Mouse (Mus musculus) cerebellum, adult 9-10 months (tissue): ENCODE data around the gene Taf10.
"Not testable (repeated sequence)": the region's sequence is repeated elsewhere in the genome, so short reads cannot be mapped to it uniquely, and the experiment has no call there.

Experiments
- DNase-seq: peaks from one replicate; pipeline ENCODE4 v3.0.0; 2022

Taf10 gene

GRCm38 (mm10) chr7:105751491-105752433 is 7.6 kb upstream of the Taf10 start, which contains the start of gene Tpp1:
Gene Tpp1, minus strand, starts transcription at chr7:105752235.
- peak; percentile 99 for DNase-seq

DNA sequence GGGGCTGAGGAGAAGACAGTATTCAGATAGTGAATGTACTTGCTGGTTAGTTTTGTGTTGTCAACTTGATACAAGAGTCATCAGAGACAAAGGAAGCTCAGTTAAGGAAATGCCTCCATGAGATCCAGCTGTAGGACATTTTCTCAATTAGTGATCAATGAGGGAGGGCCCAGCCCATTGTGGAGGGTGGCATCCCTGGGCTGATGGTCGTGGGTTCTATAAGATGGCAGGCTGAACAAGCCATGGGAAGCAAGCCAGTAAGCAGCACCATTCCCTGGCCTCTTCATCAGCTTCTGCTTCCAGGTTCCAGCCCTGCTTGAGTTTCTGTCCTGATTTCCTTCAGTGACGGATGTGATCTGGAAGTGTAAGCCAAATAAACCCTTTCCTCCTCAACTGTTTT is 3.6 kb upstream of the Taf10 start:
- DNase-seq = no peak

- not testable (repeated sequence) for DNase-seq
Measured at GRCm38 (mm10) chr7:105743246-105743925, 775 bp downstream of the Taf10 start.

GRCm38 (mm10) chr7:105742539-105743215 is 1.5 kb downstream of the Taf10 start:
- DNase-seq = not testable (repeated sequence)

- no peak for DNase-seq
Measured at GRCm38 (mm10) chr7:105741978-105742377, 2.2 kb downstream of the Taf10 start.

GRCm38 (mm10) chr7:105740851-105741250 is 3.3 kb downstream of the Taf10 start:
- DNase-seq = no peak

GRCm38 (mm10) chr7:105740089-105740795 is 3.9 kb downstream of the Taf10 start:
- DNase-seq = no peak

DNA sequence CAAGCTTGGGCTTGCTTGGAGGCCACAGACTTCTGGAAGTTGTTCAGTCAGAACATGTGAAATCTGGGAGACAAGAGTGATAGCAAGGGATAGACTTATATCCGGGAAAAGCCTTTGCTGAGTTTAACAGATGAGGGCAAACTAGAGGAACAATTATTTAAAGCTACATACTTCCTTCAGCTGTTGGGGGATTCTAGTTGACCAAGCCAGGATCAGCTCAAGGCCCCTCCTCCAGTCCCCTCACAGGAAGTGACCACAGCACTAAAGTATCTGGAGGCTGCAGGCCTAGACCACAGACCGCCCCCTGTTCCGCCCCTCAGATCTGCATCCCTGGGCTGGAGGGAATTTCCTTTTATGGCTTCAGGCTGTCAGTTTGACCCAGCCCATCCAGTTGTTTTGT is 5.2 kb downstream of the Taf10 start:
- DNase-seq = no peak

GRCm38 (mm10) chr7:105738286-105738685 is 5.9 kb downstream of the Taf10 start:
- no peak for DNase-seq

GRCm38 (mm10) chr7:105737648-105738047 is 6.5 kb downstream of the Taf10 start:
- DNase-seq = peak; percentile 31

DNA sequence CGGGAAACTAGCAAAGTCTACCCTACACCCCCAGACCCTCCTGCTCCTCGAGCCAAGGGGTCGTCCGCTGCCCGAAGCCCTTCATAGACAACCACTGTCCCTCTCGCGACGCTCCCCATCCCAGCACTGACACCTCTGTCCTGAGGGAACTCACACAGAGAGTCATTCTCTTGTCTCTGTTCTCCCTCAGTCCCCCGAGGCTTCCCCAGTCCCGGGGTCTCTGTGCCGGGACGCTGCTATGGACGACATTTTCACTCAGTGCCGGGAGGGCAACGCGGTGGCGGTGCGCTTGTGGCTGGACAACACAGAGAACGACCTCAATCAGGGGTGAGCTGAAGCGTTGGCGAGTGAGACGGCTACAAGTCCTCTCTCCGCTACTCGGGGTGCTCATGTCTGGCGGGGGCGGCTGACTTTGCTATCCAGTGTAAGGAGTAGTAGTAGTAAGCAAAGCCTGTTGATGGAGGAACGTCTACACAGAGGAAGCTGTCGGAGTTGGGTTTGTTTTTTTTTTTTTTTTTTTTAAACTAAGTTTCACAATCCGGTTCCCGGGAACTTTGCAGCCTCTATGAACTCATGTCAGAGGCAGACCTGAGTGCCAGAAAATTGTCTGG is 7.1 kb downstream of the Taf10 start, which contains the start of gene Rrp8:
TSS of gene Rrp8 (minus strand) at position 475 of the 611 bp plus-strand sequence.
- DNase-seq = peak; percentile 51

- DNase-seq = peak; percentile 93
Measured at GRCm38 (mm10) chr7:105736264-105736901, 7.8 kb downstream of the Taf10 start, which contains the start of gene Ilk. Gene Ilk, plus strand, starts transcription at chr7:105736592.

DNA sequence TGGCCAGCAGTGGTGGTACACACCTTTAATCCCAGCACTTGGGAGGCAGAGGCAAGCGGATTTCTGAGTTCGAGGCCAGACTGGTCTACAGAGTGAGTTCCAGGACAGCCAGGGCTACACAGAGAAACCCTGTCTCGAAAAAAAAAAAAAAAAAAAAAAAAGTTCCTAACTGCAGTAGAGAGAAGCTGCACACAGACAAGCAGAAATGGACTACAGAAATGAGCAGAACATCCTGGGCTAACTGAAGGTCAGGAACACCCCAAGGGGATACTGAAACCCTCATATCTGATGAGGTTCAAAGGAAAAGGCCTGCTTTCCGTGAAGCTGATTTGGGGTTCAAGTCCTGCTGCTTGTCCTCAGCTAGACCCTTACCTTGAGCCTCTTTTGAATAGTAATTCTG is 8.7 kb downstream of the Taf10 start:
- not testable (repeated sequence) for DNase-seq

DNA sequence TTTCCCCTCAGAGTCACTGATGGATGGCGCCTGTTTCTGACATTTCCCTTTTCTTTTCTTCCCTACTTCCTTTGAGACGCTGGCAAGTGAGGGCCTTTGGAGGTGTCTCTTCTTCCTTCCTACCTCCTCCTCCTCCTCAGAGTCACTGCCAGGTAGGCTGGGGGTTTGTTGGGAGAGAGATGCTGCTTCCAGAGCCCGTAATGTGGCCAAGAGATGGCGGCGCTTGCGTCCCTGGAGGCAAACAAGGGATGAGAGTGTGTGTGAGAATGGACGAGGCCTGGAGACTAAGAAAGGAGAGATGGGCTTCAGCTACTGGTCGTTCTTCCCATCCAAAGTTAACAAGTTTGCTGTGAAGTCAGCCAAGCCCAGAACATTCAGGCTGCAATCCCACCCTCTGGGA is 9.3 kb downstream of the Taf10 start:
- peak; percentile 23 for DNase-seq

DNA sequence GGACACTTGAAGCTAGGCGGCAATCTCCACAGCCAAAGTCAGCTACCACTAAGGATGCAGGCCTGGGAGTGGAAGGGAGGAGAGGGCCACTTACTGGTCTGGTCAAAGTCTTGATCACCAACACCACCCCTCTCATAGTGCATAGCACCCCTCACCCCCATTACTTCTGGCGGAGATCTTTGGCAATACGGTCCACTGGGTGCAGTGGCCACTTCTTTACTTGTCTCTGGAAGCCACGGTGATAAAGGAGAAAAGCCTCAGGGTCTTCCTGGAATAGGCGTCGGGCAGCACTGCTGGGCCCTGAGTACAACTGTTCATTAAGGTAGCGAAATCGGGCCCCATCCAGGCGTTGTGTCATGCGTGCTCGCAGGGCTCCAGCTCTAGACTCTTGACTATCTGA is 10.3 kb downstream of the Taf10 start:
- peak; percentile 21 for DNase-seq

GRCm38 (mm10) chr7:105728701-105729428 is 15.3 kb downstream of the Taf10 start:
- DNase-seq = peak; percentile 39

DNA sequence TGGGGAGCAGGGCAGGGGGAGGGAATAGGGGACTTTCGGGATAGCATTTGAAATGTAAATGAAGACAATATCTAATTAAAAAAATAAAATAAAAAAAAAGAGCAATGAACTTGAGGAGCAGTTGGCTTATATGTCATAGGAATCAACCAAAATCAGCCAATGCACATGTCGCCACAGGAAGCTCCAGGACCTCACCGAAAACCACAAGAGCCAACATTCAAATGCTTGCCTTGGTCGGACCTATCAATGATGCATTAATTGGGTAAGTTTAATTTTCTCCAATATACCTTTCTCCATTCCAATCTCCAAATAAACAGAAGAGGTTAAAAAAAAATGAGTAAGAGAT is 17.2 kb downstream of the Taf10 start:
- DNase-seq = no peak

GRCm38 (mm10) chr7:105726144-105726979 is 17.8 kb downstream of the Taf10 start:
- peak; percentile 82 for DNase-seq

GRCm38 (mm10) chr7:105721916-105722315 is 22.2 kb downstream of the Taf10 start:
- no peak for DNase-seq

GRCm38 (mm10) chr7:105715366-105715765 is 28.8 kb downstream of the Taf10 start:
- DNase-seq = no peak
